Mouse (Mus musculus) C2C12 (cell line): ENCODE data around the gene Ltbp1. TPM values are rescaled to one million over a fixed set of nuclear protein-coding genes. Genes with fewer than 3 reads are reported as not detected.

Source experiments
- H3K27me3 ChIP-seq: one replicate; pipeline ENCODE4 v1.6.1; 2011; ENCODE audit not compliant: control insufficient read depth, insufficient read depth, insufficient read length
- H3K36me3 ChIP-seq: one replicate; pipeline ENCODE4 v1.6.1; 2011; ENCODE audit not compliant: control insufficient read depth, insufficient read depth
- H3K4me3 ChIP-seq: one replicate; pipeline ENCODE4 v1.5.1; 2011; ENCODE audit warnings: mild to moderate bottlenecking, control low read depth; ENCODE audit not compliant: poor library complexity, insufficient read depth, severe bottlenecking
- H3K79me2 ChIP-seq: one replicate; pipeline ENCODE4 v1.6.1; 2011; ENCODE audit not compliant: control insufficient read depth, insufficient read depth
- H3K79me3 ChIP-seq: one replicate; pipeline ENCODE4 v1.6.1; 2011; ENCODE audit warnings: low read depth, control low read depth
- H3ac ChIP-seq: one replicate; pipeline ENCODE3; 2011; ENCODE audit warnings: low read depth; ENCODE audit not compliant: control insufficient read depth, insufficient read length
- CEBPB ChIP-seq: IDR thresholded peaks from one replicate; pipeline ENCODE4 v1.6.1; 2011; ENCODE audit warnings: low read depth, mild to moderate bottlenecking, control low read depth, moderate library complexity
- CTCF ChIP-seq: IDR thresholded peaks from one replicate; pipeline ENCODE4 v1.5.1; 2011; ENCODE audit not compliant: control insufficient read depth, insufficient read depth, insufficient read length
- FOSL1 ChIP-seq: IDR thresholded peaks from one replicate; pipeline ENCODE4 v1.8.0; 2011; ENCODE audit warnings: mild to moderate bottlenecking, low read length; ENCODE audit not compliant: poor library complexity, insufficient read depth, severe bottlenecking
- MAX ChIP-seq: IDR thresholded peaks from one replicate; pipeline ENCODE4 v1.6.1; 2011; ENCODE audit warnings: mild to moderate bottlenecking, control low read depth
- MYOD1 ChIP-seq: IDR thresholded peaks from one replicate; pipeline ENCODE4 v1.6.1; 2011; ENCODE audit warnings: low read depth; ENCODE audit not compliant: control insufficient read depth, insufficient read length
- MYOG ChIP-seq: IDR thresholded peaks from one replicate; pipeline ENCODE4 v1.6.1; 2011; ENCODE audit not compliant: control insufficient read depth, insufficient read length; ENCODE audit errors: extremely low read depth
- USF1 ChIP-seq: IDR thresholded peaks from one replicate; pipeline ENCODE4 v1.6.1; 2011; ENCODE audit warnings: low read depth, mild to moderate bottlenecking, control low read depth, moderate library complexity
- polyA plus RNA-seq: library from polyadenylated mRNA; unstranded; fragments of >200 nt; fragmentation: generic; extraction: Trizol; gene quantifications from one replicate; pipeline ENCODE4 v1.2.1, GENCODE M21; 2012; ENCODE audit warnings: missing spikeins

The Ltbp1 gene
- polyA plus RNA-seq, 1 experiment, result 41.8 TPM

GRCm38 (mm10) chr17:75073887-75074286 lies 68.5 kb downstream of the Ltbp1 start:
- H3K4me3 ChIP-seq, result no peak overlapping the region
- H3K79me2 ChIP-seq, result no peaks in the 10 kb centered on the region
- no peak for TF ChIP-seq FOSL1
- TF ChIP-seq MAX, result no peak
- TF ChIP-seq USF1, result no peak
- TF ChIP-seq CTCF, result no peak
- no peak for TF ChIP-seq MYOG
- no peak for TF ChIP-seq CEBPB
- no peak for TF ChIP-seq MYOD1
- H3ac ChIP-seq, result no peak overlapping the region
- H3K27me3 ChIP-seq, result no peaks in the 10 kb centered on the region
- H3K79me3 ChIP-seq, result no peaks in the 10 kb centered on the region
- no peaks in the 10 kb centered on the region for H3K36me3 ChIP-seq

- H3K79me3 ChIP-seq, result no peaks in the 10 kb centered on the region
- H3ac ChIP-seq, result no peak overlapping the region
- H3K79me2 ChIP-seq, result no peaks in the 10 kb centered on the region
- no peak overlapping the region for H3K4me3 ChIP-seq
- TF ChIP-seq CEBPB (no peak), FOSL1 (no peak), MAX (no peak), USF1 (no peak), CTCF (no peak), MYOG (no peak)
- no peaks in the 10 kb centered on the region for H3K36me3 ChIP-seq
- H3K27me3 ChIP-seq, result no peaks in the 10 kb centered on the region
These were observed 69.8 kb downstream of the Ltbp1 start for GRCm38 (mm10) chr17:75074978-75075699.

- Histone ChIP-seq H3K4me3 (no peak overlapping the region), H3K27me3 (no peaks in the 10 kb centered on the region), H3K36me3 (no peaks in the 10 kb centered on the region), H3K79me2 (no peaks in the 10 kb centered on the region), H3ac (no peak overlapping the region), H3K79me3 (no peaks in the 10 kb centered on the region)
- TF ChIP-seq USF1, result no peak
- TF ChIP-seq MYOG, result no peak
- TF ChIP-seq CEBPB, result no peak
- TF ChIP-seq MYOD1, result no peak
- no peak for TF ChIP-seq MAX
- no peak for TF ChIP-seq FOSL1
- no peak for TF ChIP-seq CTCF
These were observed 76.0 kb downstream of the Ltbp1 start for GRCm38 (mm10) chr17:75081401-75081800.

GRCm38 (mm10) chr17:75082449-75082848 lies 77.1 kb downstream of the Ltbp1 start:
- Histone ChIP-seq H3K79me3 (no peaks in the 10 kb centered on the region), H3K27me3 (no peaks in the 10 kb centered on the region), H3ac (no peak overlapping the region), H3K36me3 (no peaks in the 10 kb centered on the region), H3K79me2 (no peaks in the 10 kb centered on the region), H3K4me3 (no peak overlapping the region)
- TF ChIP-seq CTCF (no peak), FOSL1 (no peak), CEBPB (no peak), MAX (no peak)

GRCm38 (mm10) chr17:75087296-75087941 lies 82.1 kb downstream of the Ltbp1 start:
- TF ChIP-seq MYOD1 (no peak), FOSL1 (no peak), CEBPB (no peak), MAX (no peak), CTCF (no peak), USF1 (no peak), MYOG (no peak)
- H3K27me3 ChIP-seq, result no peaks in the 10 kb centered on the region
- H3K79me3 ChIP-seq, result no peaks in the 10 kb centered on the region
- no peak overlapping the region for H3K4me3 ChIP-seq
- H3K36me3 ChIP-seq, result no peaks in the 10 kb centered on the region
- no peak overlapping the region for H3ac ChIP-seq
- no peaks in the 10 kb centered on the region for H3K79me2 ChIP-seq

- no peak overlapping the region for H3ac ChIP-seq
- H3K79me3 ChIP-seq, result no peaks in the 10 kb centered on the region
- H3K79me2 ChIP-seq, result no peaks in the 10 kb centered on the region
- H3K4me3 ChIP-seq, result no peak overlapping the region
- no peaks in the 10 kb centered on the region for H3K36me3 ChIP-seq
- TF ChIP-seq CEBPB (no peak), MYOG (no peak), CTCF (no peak), USF1 (no peak), MYOD1 (no peak), MAX (no peak), FOSL1 (no peak)
- no peaks in the 10 kb centered on the region for H3K27me3 ChIP-seq
These were observed 82.9 kb downstream of the Ltbp1 start for GRCm38 (mm10) chr17:75088232-75088631.
